Mouse (Mus musculus): ENCODE measurements around the gene Pus10. TPM values are rescaled to one million over a fixed set of nuclear protein-coding genes. Genes with fewer than 3 reads are reported as not detected.
"Not testable (repeated sequence)": the region's sequence is repeated elsewhere in the genome, so short reads cannot be mapped to it uniquely, and the experiment has no call there.

Pus10 gene
- polyA plus RNA-seq, 1 experiment from 2014 or later: 17.0 TPM

DNA sequence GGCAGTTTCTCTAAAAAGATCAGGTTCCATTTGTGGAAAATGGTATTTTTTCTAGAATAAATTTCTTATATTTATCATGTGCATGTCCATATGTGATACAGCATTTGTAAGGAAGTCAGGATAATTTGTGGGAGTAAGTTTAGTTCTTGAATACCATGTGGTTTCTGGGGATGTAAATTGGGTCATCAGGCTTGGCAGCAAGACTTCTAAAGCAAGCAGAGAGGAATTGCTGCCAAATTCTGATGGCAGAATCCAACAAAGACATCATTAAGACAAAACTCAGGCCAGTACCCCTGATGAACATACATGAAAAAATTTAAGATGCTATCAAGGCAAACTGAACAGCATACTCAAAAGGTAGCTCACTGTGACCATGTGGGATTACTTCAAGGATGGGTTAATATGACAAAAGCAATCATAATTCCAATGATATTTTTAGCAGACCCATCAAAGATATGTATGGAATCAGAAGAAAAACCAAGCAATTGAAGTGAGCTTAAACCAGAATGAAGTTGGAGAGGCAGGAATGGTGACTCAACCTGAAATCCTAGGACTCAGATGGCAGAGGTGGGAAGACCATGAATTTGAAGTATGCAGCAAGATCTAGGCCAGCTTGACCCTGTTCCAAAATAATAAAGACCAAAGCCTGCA is 70.5 kb downstream of the Pus10 start:
- Histone ChIP-seq H3K9me3 (ENCODE audit: control insufficient read depth, low read length) (no peaks in the 10 kb centered on the region), H3K9ac (replicated peaks; ENCODE audit: low read depth, low read length) (no peak overlapping the region), H3K4me3 (replicated peaks; ENCODE audit: low read length) (no peak overlapping the region), H3K36me3 (ENCODE audit: control insufficient read depth, insufficient read depth) (0 out of 2 replicates have a peak, but pooled peaks cover 2% of the 10 kb centered on the region), H3K4me1 (replicated peaks; ENCODE audit: control insufficient read depth, insufficient read depth, low read length) (no peaks in the 10 kb centered on the region), H3K27ac (ENCODE audit: low read length) (no peak overlapping the region), H3K27me3 (replicated peaks; ENCODE audit: control insufficient read depth, insufficient read depth, low read length) (no peaks in the 10 kb centered on the region), H3K4me2 (ENCODE audit: low read length) (no peak overlapping the region)
- ATAC-seq: no peak

- WGBS: 71% methylated on average over 4 of the region's 4 CpGs
Observed at GRCm38 (mm10) chr11:23740895-23741294, 75.4 kb downstream of the Pus10 start.

DNA sequence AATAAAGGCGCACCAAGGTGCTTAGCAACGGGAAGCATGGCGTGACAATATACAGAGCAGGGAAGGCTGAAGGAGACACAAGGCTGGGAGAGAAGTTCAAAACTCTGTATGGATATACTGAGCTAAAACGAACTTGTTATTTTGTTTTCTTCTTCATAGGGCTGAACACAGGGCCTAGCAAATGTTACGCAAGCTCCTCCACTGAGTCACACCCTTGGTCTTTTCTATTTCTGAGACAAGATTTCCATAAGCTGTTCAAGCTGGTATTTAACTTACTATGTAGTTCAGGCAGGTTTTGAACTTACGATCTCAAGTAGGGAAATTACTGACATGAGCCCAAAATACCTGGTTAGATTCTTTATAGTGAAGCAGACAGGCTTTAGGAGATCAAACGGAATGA is 75.9 kb downstream of the Pus10 start:
- Histone ChIP-seq H3K27me3 (replicated peaks; ENCODE audit: control insufficient read depth, insufficient read depth, low read length) (no peaks in the 10 kb centered on the region), H3K4me2 (ENCODE audit: low read length) (no peak overlapping the region), H3K4me1 (replicated peaks; ENCODE audit: control insufficient read depth, insufficient read depth, low read length) (no peaks in the 10 kb centered on the region), H3K9ac (replicated peaks; ENCODE audit: low read depth, low read length) (no peak overlapping the region), H3K36me3 (ENCODE audit: control insufficient read depth, insufficient read depth) (no peaks in the 10 kb centered on the region), H3K4me3 (replicated peaks; ENCODE audit: low read length) (no peak overlapping the region), H3K27ac (ENCODE audit: low read length) (no peak overlapping the region), H3K9me3 (ENCODE audit: control insufficient read depth, low read length) (no peaks in the 10 kb centered on the region)
- 90% methylated on average over 7 of the region's 7 CpGs for WGBS
- no peak for ATAC-seq

More at GRCm38 (mm10) chr11:23740895-23741294, 75.4 kb downstream of the Pus10 start:
- Histone ChIP-seq H3K9me3 (ENCODE audit: control insufficient read depth, low read length) (no peaks in the 10 kb centered on the region), H3K36me3 (ENCODE audit: control insufficient read depth, insufficient read depth) (no peaks in the 10 kb centered on the region), H3K4me2 (ENCODE audit: low read length) (no peak overlapping the region), H3K27ac (ENCODE audit: low read length) (no peak overlapping the region), H3K4me3 (replicated peaks; ENCODE audit: low read length) (no peak overlapping the region), H3K4me1 (replicated peaks; ENCODE audit: control insufficient read depth, insufficient read depth, low read length) (no peaks in the 10 kb centered on the region), H3K27me3 (replicated peaks; ENCODE audit: control insufficient read depth, insufficient read depth, low read length) (no peaks in the 10 kb centered on the region), H3K9ac (replicated peaks; ENCODE audit: low read depth, low read length) (no peak overlapping the region)
- ATAC-seq: no peak

DNA sequence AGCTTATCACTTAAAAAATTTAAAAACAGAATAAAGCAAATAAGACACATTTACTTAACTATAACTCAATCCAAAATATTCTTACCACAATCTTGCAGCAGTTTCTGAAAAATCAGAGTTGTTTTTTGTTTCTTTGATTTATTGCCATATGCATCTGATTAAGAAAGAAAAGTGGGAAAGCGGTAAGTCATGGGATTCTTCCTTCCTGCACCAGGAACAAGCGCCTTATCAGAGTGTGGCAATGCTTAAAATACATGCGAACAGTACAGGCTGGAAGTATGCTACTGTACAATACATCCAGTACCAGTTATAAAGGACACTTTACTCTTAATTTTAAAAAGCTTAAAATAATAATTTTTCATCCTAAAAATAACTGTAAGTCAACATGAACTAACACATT is 78.9 kb downstream of the Pus10 start:
- Histone ChIP-seq H3K36me3 (ENCODE audit: control insufficient read depth, insufficient read depth) (no peaks in the 10 kb centered on the region), H3K9ac (replicated peaks; ENCODE audit: low read depth, low read length) (no peak overlapping the region), H3K27ac (ENCODE audit: low read length) (no peak overlapping the region), H3K27me3 (replicated peaks; ENCODE audit: control insufficient read depth, insufficient read depth, low read length) (no peaks in the 10 kb centered on the region), H3K4me2 (ENCODE audit: low read length) (no peak overlapping the region), H3K4me1 (replicated peaks; ENCODE audit: control insufficient read depth, insufficient read depth, low read length) (no peaks in the 10 kb centered on the region), H3K9me3 (ENCODE audit: control insufficient read depth, low read length) (no peaks in the 10 kb centered on the region), H3K4me3 (replicated peaks; ENCODE audit: low read length) (no peak overlapping the region)
- ATAC-seq: no peak
- 95% methylated on average over 3 of the region's 3 CpGs for WGBS

DNA sequence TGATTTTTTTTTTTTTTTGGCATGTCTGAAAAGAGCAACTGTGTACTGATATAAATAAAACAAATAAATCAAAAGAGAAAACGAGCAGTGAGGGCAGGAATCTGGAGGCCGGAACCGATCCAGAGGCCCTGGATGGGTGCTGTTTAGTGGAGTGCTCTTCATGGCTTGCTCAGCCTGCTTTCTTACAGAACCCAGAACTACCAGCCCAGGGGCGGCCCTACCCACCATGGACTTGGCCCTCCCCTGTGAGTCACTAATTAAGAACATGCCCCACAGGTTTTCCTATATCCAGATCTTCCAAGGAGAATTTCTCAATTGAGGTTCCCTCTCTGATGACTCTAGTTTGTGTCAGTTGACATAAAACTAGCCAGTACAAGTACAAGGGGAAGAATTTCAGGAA is 80.6 kb downstream of the Pus10 start:
- H3K27me3 ChIP-seq (replicated peaks; ENCODE audit: control insufficient read depth, insufficient read depth, low read length): no peaks in the 10 kb centered on the region
- no peaks in the 10 kb centered on the region for H3K9me3 ChIP-seq (ENCODE audit: control insufficient read depth, low read length)
- no peaks in the 10 kb centered on the region for H3K36me3 ChIP-seq (ENCODE audit: control insufficient read depth, insufficient read depth)
- H3K9ac ChIP-seq (replicated peaks; ENCODE audit: low read depth, low read length): no peak overlapping the region
- no peak overlapping the region for H3K4me3 ChIP-seq (replicated peaks; ENCODE audit: low read length)
- 72% methylated on average over 4 of the region's 4 CpGs for WGBS
- no peak overlapping the region for H3K4me2 ChIP-seq (ENCODE audit: low read length)
- no peak overlapping the region for H3K27ac ChIP-seq (ENCODE audit: low read length)
- ATAC-seq: no peak
- no peaks in the 10 kb centered on the region for H3K4me1 ChIP-seq (replicated peaks; ENCODE audit: control insufficient read depth, insufficient read depth, low read length)

- 89% methylated on average over 1 of the region's 1 CpGs for WGBS
- H3K4me1 ChIP-seq (replicated peaks; ENCODE audit: control insufficient read depth, insufficient read depth, low read length): no peaks in the 10 kb centered on the region
- no peaks in the 10 kb centered on the region for H3K9me3 ChIP-seq (ENCODE audit: control insufficient read depth, low read length)
- no peak overlapping the region for H3K9ac ChIP-seq (replicated peaks; ENCODE audit: low read depth, low read length)
- no peaks in the 10 kb centered on the region for H3K36me3 ChIP-seq (ENCODE audit: control insufficient read depth, insufficient read depth)
- no peak overlapping the region for H3K4me3 ChIP-seq (replicated peaks; ENCODE audit: low read length)
- no peak for ATAC-seq
- H3K27me3 ChIP-seq (replicated peaks; ENCODE audit: control insufficient read depth, insufficient read depth, low read length): no peaks in the 10 kb centered on the region
- no peak overlapping the region for H3K4me2 ChIP-seq (ENCODE audit: low read length)
- H3K27ac ChIP-seq (ENCODE audit: low read length): no peak overlapping the region
Observed at GRCm38 (mm10) chr11:23753136-23753710, 87.7 kb downstream of the Pus10 start.

GRCm38 (mm10) chr11:23754329-23754728 is 88.9 kb downstream of the Pus10 start:
- no peaks in the 10 kb centered on the region for H3K9me3 ChIP-seq (ENCODE audit: control insufficient read depth, low read length)
- no peaks in the 10 kb centered on the region for H3K4me1 ChIP-seq (replicated peaks; ENCODE audit: control insufficient read depth, insufficient read depth, low read length)
- no peak for ATAC-seq
- H3K4me3 ChIP-seq (replicated peaks; ENCODE audit: low read length): no peak overlapping the region
- H3K27me3 ChIP-seq (replicated peaks; ENCODE audit: control insufficient read depth, insufficient read depth, low read length): no peaks in the 10 kb centered on the region
- H3K36me3 ChIP-seq (ENCODE audit: control insufficient read depth, insufficient read depth): no peaks in the 10 kb centered on the region
- H3K9ac ChIP-seq (replicated peaks; ENCODE audit: low read depth, low read length): no peak overlapping the region
- no peak overlapping the region for H3K4me2 ChIP-seq (ENCODE audit: low read length)
- H3K27ac ChIP-seq (ENCODE audit: low read length): no peak overlapping the region

GRCm38 (mm10) chr11:23758218-23758617 is 92.7 kb downstream of the Pus10 start:
- no peak for ATAC-seq
- no peaks in the 10 kb centered on the region for H3K9me3 ChIP-seq (ENCODE audit: control insufficient read depth, low read length)
- no peaks in the 10 kb centered on the region for H3K36me3 ChIP-seq (ENCODE audit: control insufficient read depth, insufficient read depth)
- H3K4me2 ChIP-seq (ENCODE audit: low read length): no peak overlapping the region
- no peak overlapping the region for H3K4me3 ChIP-seq (replicated peaks; ENCODE audit: low read length)
- H3K27ac ChIP-seq (ENCODE audit: low read length): no peak overlapping the region
- H3K27me3 ChIP-seq (replicated peaks; ENCODE audit: control insufficient read depth, insufficient read depth, low read length): no peaks in the 10 kb centered on the region
- H3K4me1 ChIP-seq (replicated peaks; ENCODE audit: control insufficient read depth, insufficient read depth, low read length): no peaks in the 10 kb centered on the region
- WGBS: 78% methylated on average over 2 of the region's 2 CpGs
- no peak overlapping the region for H3K9ac ChIP-seq (replicated peaks; ENCODE audit: low read depth, low read length)

GRCm38 (mm10) chr11:23762635-23763034 is 97.2 kb downstream of the Pus10 start:
- 88% methylated on average over 2 of the region's 2 CpGs for WGBS
- ATAC-seq: no peak
- no peak overlapping the region for H3K4me2 ChIP-seq (ENCODE audit: low read length)
- no peaks in the 10 kb centered on the region for H3K27me3 ChIP-seq (replicated peaks; ENCODE audit: control insufficient read depth, insufficient read depth, low read length)
- no peaks in the 10 kb centered on the region for H3K9me3 ChIP-seq (ENCODE audit: control insufficient read depth, low read length)
- no peak overlapping the region for H3K4me3 ChIP-seq (replicated peaks; ENCODE audit: low read length)
- no peak overlapping the region for H3K27ac ChIP-seq (ENCODE audit: low read length)
- no peaks in the 10 kb centered on the region for H3K36me3 ChIP-seq (ENCODE audit: control insufficient read depth, insufficient read depth)
- no peaks in the 10 kb centered on the region for H3K4me1 ChIP-seq (replicated peaks; ENCODE audit: control insufficient read depth, insufficient read depth, low read length)
- H3K9ac ChIP-seq (replicated peaks; ENCODE audit: low read depth, low read length): no peak overlapping the region

DNA sequence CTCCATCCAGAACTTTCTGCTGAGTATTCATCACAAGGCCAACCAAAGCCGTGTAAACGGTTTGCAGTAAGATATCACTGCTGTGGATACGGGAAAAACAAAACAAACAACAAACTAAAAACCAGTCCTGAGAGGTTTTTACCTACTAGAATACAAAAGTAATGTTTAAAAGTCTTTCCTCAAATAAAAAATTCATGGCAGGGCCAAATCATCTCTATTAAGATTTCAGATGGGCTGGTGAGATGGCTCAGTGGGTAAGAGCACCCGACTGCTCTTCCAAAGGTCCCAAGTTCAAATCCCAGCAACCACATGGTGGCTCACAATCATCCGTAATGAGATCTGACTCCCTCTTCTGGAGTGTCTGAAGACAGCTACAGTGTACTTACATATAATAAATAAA is 101.9 kb downstream of the Pus10 start:
- H3K9me3 ChIP-seq (ENCODE audit: control insufficient read depth, low read length); H3K9ac ChIP-seq (replicated peaks; ENCODE audit: low read depth, low read length); ATAC-seq; H3K4me1 ChIP-seq (replicated peaks; ENCODE audit: control insufficient read depth, insufficient read depth, low read length); H3K27ac ChIP-seq (ENCODE audit: low read length); H3K27me3 ChIP-seq (replicated peaks; ENCODE audit: control insufficient read depth, insufficient read depth, low read length); H3K4me3 ChIP-seq (replicated peaks; ENCODE audit: low read length); H3K36me3 ChIP-seq (ENCODE audit: control insufficient read depth, insufficient read depth); H3K4me2 ChIP-seq (ENCODE audit: low read length): not testable (repeated sequence)
- 82% methylated on average over 4 of the region's 5 CpGs for WGBS

Measured in forebrain, embryonic 16.5 days (tissue).